Comparison of ENCODE assay signal across 24 mouse cellular contexts in genomic region chr1:39487370-39487769, GRCm38 (mm10). TPM values are rescaled to one million over a fixed set of nuclear protein-coding genes. Genes with fewer than 3 reads are reported as not detected.
DNase-seq lines count a peak whose midpoint lies in the region; ATAC-seq lines count a peak whose summit lies in the region.
"Had no signal": no experiment of that assay in that cellular context is flagged by ENCODE, and none has a peak within 500 bp of the region (broad histone marks: within the 10 kb centered on the region; RNA-seq: fewer than 3 reads in every experiment).

No protein-coding gene starts in this region.

- no peak overlapping the region for H3K27ac ChIP-seq in hindbrain, embryonic 10.5 days
- H3K27ac ChIP-seq: embryonic facial prominence, embryonic 12.5 days; embryonic facial prominence, embryonic 15.5 days; gastrocnemius, adult 2 months; hindbrain, embryonic 12.5 days; hindbrain, embryonic 15.5 days had no signal

- ATAC-seq in hematopoietic stem cell, adult 5-6 weeks (replicated peaks in 1 of 2; ENCODE audit: insufficient read depth in 1 of 2, low FRiP score in 2 of 2, low TSS enrichment in 1 of 2, low read depth in 1 of 2, poor library complexity in 2 of 2, severe bottlenecking in 2 of 2), result peak; percentile 84 to 87
- peak; percentile 90 for ATAC-seq in megakaryocyte progenitor cell, adult 5-6 weeks (replicated peaks; ENCODE audit: poor library complexity)
- ATAC-seq: forebrain, embryonic 14.5 days; forebrain, postnatal 0 days; Patski had no signal

- H3K36me3 ChIP-seq in hindbrain, embryonic 10.5 days, result no peaks in the 10 kb centered on the region
- H3K36me3 ChIP-seq: embryonic facial prominence, embryonic 12.5 days; embryonic facial prominence, embryonic 15.5 days; G1E; hindbrain, embryonic 12.5 days; hindbrain, embryonic 15.5 days had no signal

- WGBS in hindbrain, embryonic 10.5 days, result 83% methylated on average over 3 of the region's 3 CpGs

- no peak overlapping the region for H3K4me3 ChIP-seq in hindbrain, embryonic 10.5 days
- H3K4me3 ChIP-seq: embryonic facial prominence, embryonic 12.5 days; embryonic facial prominence, embryonic 15.5 days; gastrocnemius, adult 2 months; hindbrain, embryonic 12.5 days; hindbrain, embryonic 15.5 days had no signal

- peaks cover 7% of the 10 kb centered on the region for H3K4me1 ChIP-seq in hindbrain, embryonic 10.5 days (replicated peaks)
- H3K4me1 ChIP-seq: embryonic facial prominence, embryonic 15.5 days had no signal

- no peaks in the 10 kb centered on the region for H3K27me3 ChIP-seq in hindbrain, embryonic 10.5 days (ENCODE audit: insufficient read depth, poor library complexity, severe bottlenecking)
- H3K27me3 ChIP-seq: embryonic facial prominence, embryonic 12.5 days; embryonic facial prominence, embryonic 15.5 days; hindbrain, embryonic 12.5 days; hindbrain, embryonic 15.5 days had no signal

- no peaks in the 10 kb centered on the region for H3K9me3 ChIP-seq in hindbrain, embryonic 10.5 days
- H3K9me3 ChIP-seq: embryonic facial prominence, embryonic 12.5 days; embryonic facial prominence, embryonic 15.5 days; G1E; hindbrain, embryonic 12.5 days; hindbrain, embryonic 15.5 days had no signal

- intact Hi-C loops in left cerebral cortex, postnatal 36 days (cut with DNase I), result no loop called here

- peak; percentile 21 for DNase-seq in adrenal gland, postnatal 14 days
- DNase-seq in adrenal gland, postnatal 25 days, result no peak
- DNase-seq in thymus, postnatal 0 days (ENCODE audit: low spot score), result peak; percentile 30
- DNase-seq in thymus, postnatal 4 days, result no peak
- DNase-seq in left cerebral cortex, postnatal 36 days (ENCODE audit: low spot score in 2 of 2), result no peak
- DNase-seq in hindbrain, embryonic 10.5 days (ENCODE audit: low spot score), result no peak
- DNase-seq: adrenal gland, postnatal 10 days; B cell, adult 2 months; cerebellum, adult 18-20 months; cerebellum, adult 9-10 months; cerebellum, postnatal 14 days; forebrain, postnatal 0 days; gastrocnemius, adult 2 months; gastrocnemius, postnatal 14 days; heart, adult 18-20 months had no signal

RNA-seq across cellular contexts. Expression of gene Tbc1d8, which starts 8.8 kb away (rescaled TPM):
- total RNA-seq in adrenal gland, postnatal 14 days (2021), result 9.3 and 10.6 TPM in 2 replicates
- 16.7 and 18.7 TPM in 2 replicates for total RNA-seq in adrenal gland, postnatal 25 days (2021)
- 5.9 and 7.4 TPM in 2 replicates for polyA plus RNA-seq in thymus, postnatal 0 days (2015; fragmentation: Nextera tagmentation; extraction: Ambion mirVana)
- total RNA-seq in hematopoietic stem cell, adult 5-6 weeks (2017), result 8.6 and 14.8 TPM in 2 replicates
- total RNA-seq in megakaryocyte progenitor cell, adult 5-6 weeks (2015), result 27.7 and 29.1 TPM in 2 replicates
- 13.0 and 15.9 TPM in 2 replicates for total RNA-seq in megakaryocyte progenitor cell, adult 5-6 weeks (2017)
- total RNA-seq in left cerebral cortex, postnatal 36 days (2021), result 10 to 100 TPM; 16.9 to 19.3 TPM
- 5.9 and 6.3 TPM in 2 replicates for polyA plus RNA-seq in hindbrain, embryonic 10.5 days (2016; fragmentation: Nextera tagmentation; extraction: Ambion mirVana)

RNA-seq across cellular contexts. Expression of gene Cnot11, which starts 47.4 kb away (rescaled TPM):
- 17.4 and 20.4 TPM in 2 replicates for total RNA-seq in adrenal gland, postnatal 14 days (2021)
- 21.2 and 21.9 TPM in 2 replicates for total RNA-seq in adrenal gland, postnatal 25 days (2021)
- 24.3 and 24.6 TPM in 2 replicates for polyA plus RNA-seq in thymus, postnatal 0 days (2015; fragmentation: Nextera tagmentation; extraction: Ambion mirVana)
- 35.9 and 46.1 TPM in 2 replicates for total RNA-seq in hematopoietic stem cell, adult 5-6 weeks (2017)
- total RNA-seq in megakaryocyte progenitor cell, adult 5-6 weeks (2015), result 24.4 and 32.5 TPM in 2 replicates
- total RNA-seq in megakaryocyte progenitor cell, adult 5-6 weeks (2017), result 25.4 and 29.1 TPM in 2 replicates
- total RNA-seq in left cerebral cortex, postnatal 36 days (2021), result 10 to 100 TPM; 24.8 to 25.9 TPM
- polyA plus RNA-seq in hindbrain, embryonic 10.5 days (2016; fragmentation: Nextera tagmentation; extraction: Ambion mirVana), result 26.2 and 26.9 TPM in 2 replicates

Comparison
In these comparisons a context has a peak if more than half of its experiments do, and no peak if none do; other contexts are left out.
1. DNase-seq: peak in adrenal gland, postnatal 14 days (single experiment) and thymus, postnatal 0 days (single experiment); none in adrenal gland, postnatal 25 days (single experiment), thymus, postnatal 4 days (single experiment), left cerebral cortex, postnatal 36 days (0 of 2) and hindbrain, embryonic 10.5 days (single experiment).